Mouse (Mus musculus): ENCODE results near the gene Gria2.

The Gria2 gene

GRCm38 (mm10) chr3:80805327-80805726 lies 2.7 kb upstream of the Gria2 start:
- H3K27me3 ChIP-seq (ENCODE audit: insufficient read depth, low read length) = peaks cover 26% of the 10 kb centered on the region
- no peak overlapping the region for H3K4me3 ChIP-seq (replicated peaks; ENCODE audit: low read length)
- H3K36me3 ChIP-seq (ENCODE audit: insufficient read depth, low read length) = no peaks in the 10 kb centered on the region
- TF ChIP-seq CTCF (conservative IDR thresholded peaks at IDR 0.05; ENCODE audit: low read length) (peak; percentile 22; the same call in 1 of the 2 replicates), NANOG (IDR thresholded peaks at IDR 0.05; ENCODE audit: borderline replicate concordance, low read length) (no peak)
- H3K9me3 ChIP-seq (ENCODE audit: low read length) = no peaks in the 10 kb centered on the region
- H3K4me1 ChIP-seq (replicated peaks; ENCODE audit: low read depth, low read length) = peaks cover 13% of the 10 kb centered on the region

DNA sequence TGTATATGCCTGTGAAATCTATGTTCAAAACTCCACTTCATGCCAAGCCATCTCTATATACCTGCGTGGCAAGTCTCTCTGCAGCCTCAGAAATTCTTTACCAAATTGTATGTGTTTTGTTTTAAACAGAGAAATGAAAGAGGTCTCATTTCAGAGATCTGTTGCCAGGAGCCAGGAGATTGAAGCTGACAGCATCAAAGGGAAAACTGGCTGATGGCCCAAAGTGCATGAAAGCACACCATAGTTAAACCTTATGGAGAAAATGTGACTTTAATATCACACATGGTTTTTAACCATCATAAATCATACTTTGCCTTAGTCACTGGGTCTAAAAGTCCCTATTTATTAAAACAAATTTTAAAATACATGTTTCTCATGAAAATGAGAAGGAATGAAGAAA lies 1.2 kb upstream of the Gria2 start:
- Histone ChIP-seq H3K36me3 (ENCODE audit: insufficient read depth, low read length) (no peaks in the 10 kb centered on the region), H3K9me3 (ENCODE audit: low read length) (no peaks in the 10 kb centered on the region), H3K4me1 (replicated peaks; ENCODE audit: low read depth, low read length) (peaks cover 15% of the 10 kb centered on the region), H3K4me3 (replicated peaks; ENCODE audit: low read length) (no peak overlapping the region), H3K27me3 (ENCODE audit: insufficient read depth, low read length) (peaks cover 28% of the 10 kb centered on the region)
- TF ChIP-seq CTCF (conservative IDR thresholded peaks at IDR 0.05; ENCODE audit: low read length) = no peak
- TF ChIP-seq POU5F1 (IDR thresholded peaks at IDR 0.05; ENCODE audit: borderline replicate concordance, low read length) = no peak

GRCm38 (mm10) chr3:80803211-80803610 lies 576 bp upstream of the Gria2 start:
- Histone ChIP-seq H3K4me1 (replicated peaks; ENCODE audit: low read depth, low read length) (peaks cover 15% of the 10 kb centered on the region), H3K36me3 (ENCODE audit: insufficient read depth, low read length) (no peaks in the 10 kb centered on the region), H3K4me3 (replicated peaks; ENCODE audit: low read length) (no peak overlapping the region), H3K27me3 (ENCODE audit: insufficient read depth, low read length) (peaks cover 28% of the 10 kb centered on the region), H3K9me3 (ENCODE audit: low read length) (no peaks in the 10 kb centered on the region)
- no peak for TF ChIP-seq NANOG (IDR thresholded peaks at IDR 0.05; ENCODE audit: borderline replicate concordance, low read length)
- no peak for TF ChIP-seq POU5F1 (IDR thresholded peaks at IDR 0.05; ENCODE audit: borderline replicate concordance, low read length)

DNA sequence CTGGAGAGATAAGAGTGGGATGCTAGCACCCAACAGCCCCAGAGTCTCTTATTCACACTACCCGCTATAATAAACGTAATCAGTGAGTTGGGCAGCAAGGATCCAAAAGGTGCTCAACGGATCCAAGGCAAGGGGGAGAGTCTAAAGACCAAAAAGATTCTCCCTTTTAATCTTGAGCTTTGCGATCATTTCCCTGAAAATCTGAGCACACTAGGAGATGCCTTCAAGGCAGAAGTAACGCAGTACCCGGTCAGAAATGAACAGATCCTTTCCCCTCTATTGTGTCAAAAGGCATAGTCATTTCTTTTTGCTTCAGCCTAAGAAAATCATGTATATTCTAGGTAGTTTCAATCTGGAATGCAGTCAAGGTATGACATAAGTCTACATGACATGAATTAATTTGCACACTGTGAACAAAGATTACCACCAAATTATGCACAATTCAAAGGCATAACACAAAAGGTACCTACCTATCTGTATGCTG lies 766 bp downstream of the Gria2 start:
- Histone ChIP-seq H3K4me1 (replicated peaks; ENCODE audit: low read depth, low read length) (peaks cover 15% of the 10 kb centered on the region), H3K36me3 (ENCODE audit: insufficient read depth, low read length) (no peaks in the 10 kb centered on the region), H3K9me3 (ENCODE audit: low read length) (no peaks in the 10 kb centered on the region), H3K27me3 (ENCODE audit: insufficient read depth, low read length) (peaks cover 28% of the 10 kb centered on the region), H3K4me3 (replicated peaks; ENCODE audit: low read length) (no peak overlapping the region)
- TF ChIP-seq CTCF (conservative IDR thresholded peaks at IDR 0.05; ENCODE audit: low read length) (no peak), NANOG (IDR thresholded peaks at IDR 0.05; ENCODE audit: borderline replicate concordance, low read length) (no peak), POU5F1 (IDR thresholded peaks at IDR 0.05; ENCODE audit: borderline replicate concordance, low read length) (no peak)

GRCm38 (mm10) chr3:80800995-80801826 lies 1.4 kb downstream of the Gria2 start:
- peaks cover 15% of the 10 kb centered on the region for H3K4me1 ChIP-seq (replicated peaks; ENCODE audit: low read depth, low read length)
- no peak for TF ChIP-seq CTCF (conservative IDR thresholded peaks at IDR 0.05; ENCODE audit: low read length)
- no peak for TF ChIP-seq NANOG (IDR thresholded peaks at IDR 0.05; ENCODE audit: borderline replicate concordance, low read length)
- no peak for TF ChIP-seq POU5F1 (IDR thresholded peaks at IDR 0.05; ENCODE audit: borderline replicate concordance, low read length)
- H3K27me3 ChIP-seq (ENCODE audit: insufficient read depth, low read length) = peaks cover 28% of the 10 kb centered on the region
- no peaks in the 10 kb centered on the region for H3K9me3 ChIP-seq (ENCODE audit: low read length)
- H3K36me3 ChIP-seq (ENCODE audit: insufficient read depth, low read length) = no peaks in the 10 kb centered on the region
- peak overlapping the region; percentile 71 for H3K4me3 ChIP-seq (replicated peaks; ENCODE audit: low read length)

GRCm38 (mm10) chr3:80800299-80800994 lies 2.2 kb downstream of the Gria2 start:
- TF ChIP-seq CTCF (conservative IDR thresholded peaks at IDR 0.05; ENCODE audit: low read length) (no peak), POU5F1 (IDR thresholded peaks at IDR 0.05; ENCODE audit: borderline replicate concordance, low read length) (no peak), NANOG (IDR thresholded peaks at IDR 0.05; ENCODE audit: borderline replicate concordance, low read length) (no peak)
- H3K36me3 ChIP-seq (ENCODE audit: insufficient read depth, low read length) = no peaks in the 10 kb centered on the region
- no peaks in the 10 kb centered on the region for H3K9me3 ChIP-seq (ENCODE audit: low read length)
- peak overlapping the region; percentile 71 for H3K4me3 ChIP-seq (replicated peaks; ENCODE audit: low read length)
- peaks cover 15% of the 10 kb centered on the region for H3K4me1 ChIP-seq (replicated peaks; ENCODE audit: low read depth, low read length)
- H3K27me3 ChIP-seq (ENCODE audit: insufficient read depth, low read length) = peaks cover 28% of the 10 kb centered on the region

DNA sequence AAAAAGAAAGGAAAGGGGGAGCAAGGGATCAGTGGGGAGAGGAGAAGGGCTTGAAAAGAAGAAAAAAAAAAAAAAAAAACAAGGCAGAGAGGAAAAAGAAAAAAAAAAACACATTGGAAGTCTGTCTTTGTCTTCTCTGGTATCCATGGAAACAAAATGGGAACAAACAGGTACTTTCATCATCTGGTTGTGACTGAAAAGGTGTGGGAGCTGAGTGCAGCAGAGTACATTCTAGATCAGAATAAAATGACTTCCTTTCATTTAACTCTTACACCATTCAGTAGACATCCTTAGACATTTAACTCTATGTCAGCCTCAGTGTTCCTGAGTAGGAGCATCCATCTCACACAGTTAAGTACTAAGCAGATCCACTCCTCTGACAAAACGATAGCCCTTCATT lies 4.7 kb downstream of the Gria2 start:
- Histone ChIP-seq H3K4me3 (replicated peaks; ENCODE audit: low read length) (no peak overlapping the region), H3K9me3 (ENCODE audit: low read length) (no peaks in the 10 kb centered on the region), H3K4me1 (replicated peaks; ENCODE audit: low read depth, low read length) (peaks cover 15% of the 10 kb centered on the region), H3K36me3 (ENCODE audit: insufficient read depth, low read length) (no peaks in the 10 kb centered on the region), H3K27me3 (ENCODE audit: insufficient read depth, low read length) (peaks cover 26% of the 10 kb centered on the region)
- no peak for TF ChIP-seq NANOG (IDR thresholded peaks at IDR 0.05; ENCODE audit: borderline replicate concordance, low read length)
- no peak for TF ChIP-seq POU5F1 (IDR thresholded peaks at IDR 0.05; ENCODE audit: borderline replicate concordance, low read length)
- no peak for TF ChIP-seq CTCF (conservative IDR thresholded peaks at IDR 0.05; ENCODE audit: low read length)

DNA sequence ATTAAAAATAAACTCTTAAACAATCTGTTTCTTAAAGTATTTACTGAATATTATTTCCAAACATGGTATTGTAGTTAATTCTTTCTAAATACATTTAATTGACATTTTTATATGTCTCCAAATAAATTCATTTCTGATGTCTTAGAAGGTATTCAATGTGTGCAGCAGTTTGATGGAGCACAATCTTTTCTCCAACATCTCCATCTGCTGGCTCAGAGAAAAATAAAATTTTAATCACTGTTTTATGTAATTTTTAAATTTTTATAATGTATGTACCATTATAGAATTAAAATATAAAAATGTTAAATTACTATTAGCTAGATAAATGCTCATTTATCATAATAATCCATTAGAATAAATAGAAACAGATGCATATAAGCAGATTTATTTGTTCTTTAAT lies 5.9 kb downstream of the Gria2 start:
- Histone ChIP-seq H3K4me3 (replicated peaks; ENCODE audit: low read length) (no peak overlapping the region), H3K4me1 (replicated peaks; ENCODE audit: low read depth, low read length) (peaks cover 12% of the 10 kb centered on the region), H3K9me3 (ENCODE audit: low read length) (no peaks in the 10 kb centered on the region), H3K27me3 (ENCODE audit: insufficient read depth, low read length) (peaks cover 17% of the 10 kb centered on the region), H3K36me3 (ENCODE audit: insufficient read depth, low read length) (no peaks in the 10 kb centered on the region)
- TF ChIP-seq POU5F1 (IDR thresholded peaks at IDR 0.05; ENCODE audit: borderline replicate concordance, low read length) (no peak), CTCF (conservative IDR thresholded peaks at IDR 0.05; ENCODE audit: low read length) (no peak), NANOG (IDR thresholded peaks at IDR 0.05; ENCODE audit: borderline replicate concordance, low read length) (no peak)

Data from E14TG2a.4 (cell line).